Mouse (Mus musculus): ENCODE data around the gene Ednra.

DNA sequence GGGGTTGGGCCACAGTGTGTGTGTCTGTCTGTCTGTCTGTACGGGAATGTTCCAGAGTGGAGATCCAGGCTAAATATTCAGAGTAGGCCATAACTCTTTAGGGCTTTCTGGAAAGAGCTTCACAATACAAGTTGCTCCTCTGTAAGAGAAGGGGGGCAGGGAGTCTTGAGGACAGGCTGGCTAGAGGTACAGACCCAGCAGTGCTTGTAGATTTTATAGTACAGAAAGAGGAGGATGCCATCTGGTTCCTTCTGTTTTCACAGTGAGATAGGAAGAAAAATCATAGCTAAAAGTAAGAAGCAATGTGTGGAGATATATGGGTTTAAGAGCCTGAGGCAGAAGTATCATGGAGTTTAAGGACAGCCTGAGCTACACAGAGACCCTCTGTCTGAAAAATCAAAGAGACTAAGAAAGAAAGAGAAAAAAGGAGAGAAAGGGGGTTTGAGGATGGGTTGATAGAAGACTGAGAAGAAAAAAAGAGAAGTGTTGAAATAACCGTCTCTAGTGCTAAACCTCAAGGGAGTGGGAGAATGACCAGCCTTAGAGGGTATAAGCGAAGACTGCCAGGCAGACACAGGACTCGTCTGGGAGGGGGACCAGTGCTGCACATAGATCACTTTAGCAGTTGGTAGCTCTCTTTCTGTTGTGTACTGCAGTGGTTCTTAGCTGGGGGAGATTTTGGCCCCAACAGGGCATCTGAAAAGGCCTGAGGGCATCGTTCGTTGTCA, 16.9 kb upstream of the Ednra start:
- no peak for TF ChIP-seq GATA1 (IDR thresholded peaks at IDR 0.05; ENCODE audit: borderline replicate concordance, low read length)
- no peak for TF ChIP-seq FLI1 (IDR thresholded peaks at IDR 0.05; ENCODE audit: low read length)
